Mouse (Mus musculus) lung, postnatal 0 days (tissue): Measurements from ENCODE around the gene Prkag1. TPM values are rescaled to one million over a fixed set of nuclear protein-coding genes. Genes with fewer than 3 reads are reported as not detected.

Experiments
- ATAC-seq: fragments of 200-750 bp; cut with Nextera tagmentation; 2 replicates; pipeline ENCODE4 v1.8.0; 2017; ENCODE audit warnings: moderate library complexity
- DNase-seq: peaks from one replicate; pipeline ENCODE4 v3.0.0-alpha.2; 2016; ENCODE audit warnings: low spot score
- H3K27ac ChIP-seq: fragments of 300-500 bp; sonication (generic); 2 replicates; pipeline ENCODE4 v1.5.1; 2014; ENCODE audit warnings: antibody characterized with exemption, mild to moderate bottlenecking, low read length, mixed read lengths
- H3K27me3 ChIP-seq: fragments of 300-500 bp; sonication (generic); replicated peaks from 2 replicates; pipeline ENCODE4 v1.6.1; 2014; ENCODE audit warnings: low read length, mixed read lengths; ENCODE audit not compliant: insufficient read depth
- H3K36me3 ChIP-seq: fragments of 300-500 bp; sonication (generic); 2 replicates; pipeline ENCODE4 v1.6.1; 2014; ENCODE audit warnings: low read length, mixed read lengths; ENCODE audit not compliant: insufficient read depth
- H3K4me1 ChIP-seq: fragments of 300-500 bp; sonication (generic); 2 replicates; pipeline ENCODE4 v1.6.1; 2014; ENCODE audit warnings: antibody characterized with exemption, low read depth, low read length, mixed read lengths; ENCODE audit not compliant: insufficient read depth
- H3K4me2 ChIP-seq: fragments of 300-500 bp; sonication (generic); replicated peaks from 2 replicates; pipeline ENCODE4 v1.6.1; 2014; ENCODE audit warnings: low read depth, mild to moderate bottlenecking, low read length, moderate library complexity, mixed read lengths
- H3K4me3 ChIP-seq: fragments of 300-500 bp; sonication (generic); 2 replicates; pipeline ENCODE4 v1.5.1; 2014; ENCODE audit warnings: low read depth, low read length
- H3K9ac ChIP-seq: fragments of 300-500 bp; sonication (generic); replicated peaks from 2 replicates; pipeline ENCODE4 v1.6.1; 2014; ENCODE audit warnings: low read depth, mild to moderate bottlenecking
- H3K9me3 ChIP-seq: fragments of 300-500 bp; sonication (generic); 2 replicates; pipeline ENCODE4 v1.6.1; 2016; ENCODE audit warnings: low read length, mixed read lengths
- CTCF ChIP-seq: IDR thresholded peaks from 2 replicates; pipeline ENCODE4 v1.5.1; 2016; ENCODE audit warnings: antibody characterized with exemption, mild to moderate bottlenecking
- EP300 ChIP-seq: IDR thresholded peaks from 2 replicates; pipeline ENCODE4 v1.6.1; 2016; ENCODE audit warnings: antibody characterized with exemption, mild to moderate bottlenecking, control low read depth
- WGBS: fragments of 180-500 bp; shearing (Covaris S2); extraction: QIAGEN DNeasy Blood & Tissue Kit; methylation state at CpG from one replicate; pipeline ENCODE4 v1.1.7; 2014; 5-methylcytosine and 5-hydroxymethylcytosine counted together
- polyA plus RNA-seq: library from polyadenylated mRNA; unstranded; fragments of >200 nt; fragmentation: Nextera tagmentation; extraction: Ambion mirVana; gene quantifications from 2 replicates; pipeline ENCODE4 v1.2.1, GENCODE M21; 2015

The Prkag1 gene
- polyA plus RNA-seq, 1 experiment from 2014 or later: 76.7 TPM

GRCm38 (mm10) chr15:98849165-98849564, 17.8 kb upstream of the Prkag1 start:
- DNase-seq (no peak), ATAC-seq (no peak)
- Histone ChIP-seq H3K27me3 (no peaks in the 10 kb centered on the region), H3K36me3 (peaks cover 84% of the 10 kb centered on the region), H3K4me1 (no peaks in the 10 kb centered on the region), H3K4me2 (no peak overlapping the region), H3K9me3 (no peaks in the 10 kb centered on the region), H3K9ac (no peak overlapping the region), H3K27ac (no peak overlapping the region), H3K4me3 (no peak overlapping the region)
- TF ChIP-seq CTCF: no peak
- no peak for TF ChIP-seq EP300
- 95% methylated on average over 11 of the region's 11 CpGs for WGBS

DNA sequence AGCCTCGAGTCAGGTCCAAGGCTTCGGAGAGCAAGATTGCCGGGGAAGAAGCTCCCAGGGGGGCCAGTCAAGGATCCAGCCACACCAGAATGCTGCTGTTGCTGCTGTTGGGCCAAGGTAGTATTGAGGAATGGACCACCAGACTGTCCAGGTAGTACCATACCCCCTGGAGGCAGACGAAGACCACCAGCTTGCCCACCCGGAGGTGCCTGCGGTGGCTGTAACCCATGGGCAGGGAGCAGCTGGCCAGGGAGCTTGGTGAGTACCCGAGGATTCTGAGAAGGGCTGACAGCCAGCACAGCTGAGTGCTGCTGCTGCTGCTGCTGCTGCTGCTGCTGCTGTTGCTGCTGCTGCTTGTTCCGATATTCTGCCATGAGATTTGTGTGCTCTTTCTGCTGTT, 14.8 kb upstream of the Prkag1 start:
- no peaks in the 10 kb centered on the region for H3K9me3 ChIP-seq
- no peak overlapping the region for H3K9ac ChIP-seq
- no peak overlapping the region for H3K4me3 ChIP-seq
- peaks cover 77% of the 10 kb centered on the region for H3K36me3 ChIP-seq
- no peak for DNase-seq
- TF ChIP-seq CTCF: no peak
- TF ChIP-seq EP300: no peak
- ATAC-seq: no peak
- H3K4me1 ChIP-seq: no peaks in the 10 kb centered on the region
- H3K27me3 ChIP-seq: no peaks in the 10 kb centered on the region
- 92% methylated on average over 8 of the region's 8 CpGs for WGBS
- H3K27ac ChIP-seq: no peak overlapping the region
- H3K4me2 ChIP-seq: no peak overlapping the region

- Histone ChIP-seq H3K4me1 (no peaks in the 10 kb centered on the region), H3K36me3 (peaks cover 77% of the 10 kb centered on the region), H3K9ac (no peak overlapping the region), H3K4me2 (no peak overlapping the region), H3K9me3 (no peaks in the 10 kb centered on the region), H3K27me3 (no peaks in the 10 kb centered on the region), H3K27ac (no peak overlapping the region), H3K4me3 (no peak overlapping the region)
- ATAC-seq (no peak), DNase-seq (no peak)
- TF ChIP-seq CTCF (no peak), EP300 (no peak)
- WGBS: 96% methylated on average over 2 of the region's 2 CpGs
Observed at GRCm38 (mm10) chr15:98845149-98845548, 13.8 kb upstream of the Prkag1 start.

DNA sequence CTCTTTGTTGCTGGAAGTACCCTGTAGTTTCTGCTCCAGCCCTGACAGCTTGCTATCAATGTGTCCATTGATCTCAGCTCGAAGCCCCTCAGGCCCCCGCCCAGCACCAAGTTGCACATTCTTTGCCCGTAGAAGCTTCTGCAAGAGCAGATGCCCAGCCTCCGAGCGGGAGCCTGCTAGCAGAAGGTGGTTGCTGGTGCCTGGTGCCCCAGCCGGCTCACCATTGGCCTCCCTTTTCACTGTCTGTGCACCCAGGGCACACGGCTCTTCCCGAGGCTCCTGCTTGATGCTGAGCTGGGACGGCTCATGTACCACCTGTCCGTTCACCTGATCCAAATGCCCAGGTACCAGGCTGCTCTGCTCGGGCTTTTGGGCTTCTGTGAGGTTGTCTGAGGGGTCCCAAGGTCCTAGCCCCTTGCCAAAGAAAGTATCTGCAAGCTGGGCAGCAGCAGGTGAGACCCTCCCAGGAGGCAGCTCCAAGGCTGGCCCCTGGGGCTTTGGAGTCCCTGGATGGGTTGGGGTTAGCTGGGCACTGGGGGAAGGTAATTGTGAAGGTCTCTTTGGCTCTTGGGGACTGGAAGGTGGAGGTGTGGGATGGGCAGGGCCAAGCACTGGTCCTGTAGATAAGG, 12.4 kb upstream of the Prkag1 start:
- no peak overlapping the region for H3K4me3 ChIP-seq
- H3K36me3 ChIP-seq: peaks cover 79% of the 10 kb centered on the region
- TF ChIP-seq CTCF: no peak
- no peak for TF ChIP-seq EP300
- DNase-seq (no peak), ATAC-seq (no peak)
- no peak overlapping the region for H3K4me2 ChIP-seq
- no peak overlapping the region for H3K27ac ChIP-seq
- H3K9me3 ChIP-seq: no peaks in the 10 kb centered on the region
- H3K9ac ChIP-seq: no peak overlapping the region
- H3K4me1 ChIP-seq: no peaks in the 10 kb centered on the region
- H3K27me3 ChIP-seq: no peaks in the 10 kb centered on the region
- 88% methylated on average over 11 of the region's 11 CpGs for WGBS

GRCm38 (mm10) chr15:98839671-98840585, 8.6 kb upstream of the Prkag1 start:
- Histone ChIP-seq H3K4me1 (no peaks in the 10 kb centered on the region), H3K4me2 (no peak overlapping the region), H3K9me3 (no peaks in the 10 kb centered on the region), H3K27ac (no peak overlapping the region), H3K9ac (no peak overlapping the region), H3K4me3 (no peak overlapping the region), H3K36me3 (peaks cover 81% of the 10 kb centered on the region), H3K27me3 (no peaks in the 10 kb centered on the region)
- WGBS: 90% methylated on average over 30 of the region's 30 CpGs
- TF ChIP-seq EP300 (no peak), CTCF (no peak)
- ATAC-seq: no peak
- DNase-seq: no peak

DNA sequence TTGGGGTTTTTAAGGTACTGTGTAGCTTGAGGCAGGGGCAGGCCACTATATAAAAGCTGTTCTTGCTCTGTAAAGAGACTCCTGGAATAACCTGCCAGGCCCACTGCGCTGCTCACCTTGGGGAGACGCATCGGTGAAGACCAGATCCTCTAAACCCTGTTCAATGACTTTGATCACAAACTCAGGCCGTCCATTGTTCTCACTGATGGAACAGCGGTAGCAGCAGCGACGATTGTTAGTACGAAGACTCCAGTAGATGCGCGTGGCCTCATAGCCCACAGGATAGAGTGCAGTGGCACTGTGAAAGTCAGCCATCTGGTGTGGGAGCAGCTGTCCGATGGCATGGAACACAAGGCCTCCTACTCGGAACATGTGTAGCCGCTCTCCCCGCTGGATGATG, 7.8 kb upstream of the Prkag1 start:
- Histone ChIP-seq H3K9me3 (no peaks in the 10 kb centered on the region), H3K4me3 (no peak overlapping the region), H3K4me1 (no peaks in the 10 kb centered on the region), H3K27ac (no peak overlapping the region), H3K4me2 (no peak overlapping the region), H3K27me3 (no peaks in the 10 kb centered on the region), H3K36me3 (peaks cover 81% of the 10 kb centered on the region), H3K9ac (no peak overlapping the region)
- WGBS: 93% methylated on average over 14 of the region's 14 CpGs
- TF ChIP-seq CTCF (no peak), EP300 (no peak)
- ATAC-seq (no peak), DNase-seq (no peak)
